Mouse (Mus musculus) myocyte (in vitro differentiated cells): ENCODE measurements around the gene Cdt1.

ENCODE experiments used
- CEBPB ChIP-seq: IDR thresholded peaks from 2 replicates; pipeline ENCODE4 v1.6.1; 2011; ENCODE audit warnings: mild to moderate bottlenecking, moderate library complexity; ENCODE audit not compliant: poor library complexity, insufficient read depth, severe bottlenecking
- E2F4 ChIP-seq: IDR thresholded peaks from one replicate; pipeline ENCODE4 v1.6.1; 2011; ENCODE audit warnings: mild to moderate bottlenecking, control low read depth, moderate library complexity; ENCODE audit not compliant: insufficient read depth
- MAX ChIP-seq: IDR thresholded peaks from one replicate; pipeline ENCODE4 v1.6.1; 2011; ENCODE audit warnings: low read depth, mild to moderate bottlenecking, control low read depth
- MYOD1 ChIP-seq, 3 experiments: IDR thresholded peaks; one replicate each; pipeline ENCODE4 v1.6.1; 2011; ENCODE audit warnings: control low read depth in 2 of 3, low read depth in 2 of 3, mild to moderate bottlenecking in 2 of 3, moderate library complexity in 1 of 3; ENCODE audit not compliant: insufficient read length in 2 of 3, control insufficient read depth in 1 of 3
- MYOG ChIP-seq, 3 experiments: IDR thresholded peaks; one replicate each; pipeline ENCODE4 v1.6.1; 2011; ENCODE audit warnings: control low read depth in 2 of 3, low read depth in 2 of 3, mild to moderate bottlenecking in 2 of 3; ENCODE audit not compliant: insufficient read length in 2 of 3, control insufficient read depth in 1 of 3, insufficient read depth in 1 of 3
- POLR2A ChIP-seq: IDR thresholded peaks from one replicate; pipeline ENCODE4 v1.6.1; 2011; ENCODE audit warnings: low read depth, mild to moderate bottlenecking, control low read depth, moderate library complexity; ENCODE audit not compliant: insufficient read length
- POLR2AphosphoS2 ChIP-seq: IDR thresholded peaks from one replicate; pipeline ENCODE4 v1.6.1; 2011; ENCODE audit warnings: low read depth, control low read depth; ENCODE audit not compliant: insufficient read length
- REST ChIP-seq: IDR thresholded peaks from one replicate; pipeline ENCODE4 v1.6.1; 2011; ENCODE audit warnings: mild to moderate bottlenecking, control low read depth, moderate library complexity; ENCODE audit not compliant: insufficient read depth, insufficient read length
- SRF ChIP-seq: IDR thresholded peaks from one replicate; pipeline ENCODE4 v1.6.1; 2011; ENCODE audit warnings: low read depth; ENCODE audit not compliant: control insufficient read depth, insufficient read length
- TCF12 ChIP-seq: IDR thresholded peaks from one replicate; pipeline ENCODE4 v1.6.1; 2011; ENCODE audit warnings: mild to moderate bottlenecking, control low read depth; ENCODE audit not compliant: poor library complexity, insufficient read depth, severe bottlenecking
- TCF3 ChIP-seq: IDR thresholded peaks from one replicate; pipeline ENCODE4 v1.6.1; 2011; ENCODE audit warnings: low read depth, control low read depth; ENCODE audit not compliant: insufficient read length
- USF1 ChIP-seq: IDR thresholded peaks from one replicate; pipeline ENCODE4 v1.6.1; 2011; ENCODE audit warnings: low read depth, mild to moderate bottlenecking, control low read depth, moderate library complexity

- TF ChIP-seq POLR2AphosphoS2 (no peak), POLR2A (no peak), SRF (no peak), E2F4 (no peak), MYOD1 (IDR thresholded peaks at IDR 0.05; ENCODE audit: control insufficient read depth in 1 of 3, insufficient read length in 2 of 3, low read depth in 2 of 3) (no peak), TCF3 (no peak), MAX (no peak), MYOG (IDR thresholded peaks at IDR 0.05; ENCODE audit: control insufficient read depth in 1 of 3, insufficient read depth in 1 of 3, insufficient read length in 2 of 3, low read depth in 2 of 3) (no peak), TCF12 (no peak), CEBPB (no peak), REST (no peak), USF1 (no peak)
Observed at GRCm38 (mm10) chr8:122571750-122572267, 4.0 kb downstream of the Cdt1 start.
